Mouse (Mus musculus) adrenal gland, postnatal 14 days (tissue): ENCODE measurements around the gene Zfp217. TPM values are rescaled to one million over a fixed set of nuclear protein-coding genes. Genes with fewer than 3 reads are reported as not detected.
"Not testable (repeated sequence)": the region's sequence is repeated elsewhere in the genome, so short reads cannot be mapped to it uniquely, and the experiment has no call there.

ENCODE experiments used
- DNase-seq: peaks from one replicate; pipeline ENCODE4 v3.0.0; 2021; ENCODE audit warnings: mixed read lengths
- long read RNA-seq, 2 experiments: library from polyadenylated mRNA; stranded (forward); transcript quantifications; one replicate each; pipeline ENCODE4 v2.0.0; 2021
- total RNA-seq: library from RNA; stranded (reverse); gene quantifications from 2 replicates; pipeline ENCODE4 v1.2.3, GENCODE M21; 2021

The Zfp217 gene
- total RNA-seq: 28.6 and 32.6 TPM in 2 replicates
- long read RNA-seq, experiment 1, partial matches to known transcripts: 1 of 1 reads
- long read RNA-seq, experiment 1, other reads (novel, unspliced or antisense): 0 of 1 reads
- long read RNA-seq, experiment 2, full-length matches to known transcripts: 1 of 9 reads
- long read RNA-seq, experiment 2, partial matches to known transcripts: 1 of 9 reads
- long read RNA-seq, experiment 2, other reads (novel, unspliced or antisense): 7 of 9 reads

DNA sequence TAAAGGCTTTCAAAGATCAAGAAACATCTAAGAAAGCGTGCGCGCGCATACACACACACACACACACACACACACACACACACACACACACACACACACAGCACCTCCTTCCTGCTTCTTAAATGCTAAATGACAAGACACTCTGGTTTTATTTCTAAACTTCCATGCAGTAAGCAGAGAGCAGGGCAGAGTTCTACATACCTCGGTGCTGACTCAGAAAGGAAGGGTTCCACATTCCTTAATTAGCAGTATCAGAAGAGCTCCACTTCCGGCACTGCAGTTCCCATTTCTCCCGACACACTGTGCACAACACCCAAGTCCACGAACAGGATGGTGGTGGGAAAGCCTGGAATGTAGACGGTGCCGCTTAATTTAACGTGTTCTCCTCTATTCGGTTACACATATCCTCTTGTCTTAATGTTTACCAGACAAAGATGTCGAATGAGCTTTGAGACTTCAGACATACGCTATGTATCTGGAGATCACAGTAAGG, at the start of gene Zfp217:
Gene Zfp217 (minus strand): TSS at position 443 of the 493 bp plus-strand sequence.
- no peak for DNase-seq

DNA sequence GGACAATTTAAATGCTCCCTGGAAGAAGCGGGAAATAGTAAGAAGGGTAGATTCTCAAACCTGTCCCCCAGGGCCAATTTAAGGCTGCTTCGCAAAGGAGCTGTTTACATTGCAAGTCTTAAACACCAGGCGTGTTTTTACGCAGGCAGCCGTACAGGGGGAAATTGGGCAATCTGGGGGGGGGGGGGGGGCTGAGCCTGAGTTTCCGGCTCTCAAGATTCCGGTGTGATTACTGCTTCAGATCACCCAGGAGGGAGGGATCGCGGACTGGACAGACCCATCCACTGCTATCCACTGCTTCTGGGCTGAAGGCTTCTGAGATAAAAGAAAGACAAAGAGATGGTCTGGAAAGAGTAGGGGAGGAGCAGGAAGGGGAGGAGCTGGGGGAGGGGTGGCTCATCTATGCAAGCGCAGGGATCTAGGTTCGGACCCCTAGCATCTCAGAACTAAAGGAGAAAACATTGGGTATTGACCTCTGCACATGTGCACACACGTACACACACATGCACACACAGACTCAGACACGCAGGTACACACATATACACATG, 47.7 kb upstream of the Zfp217 start:
- no peak for DNase-seq

- DNase-seq: no peak
Observed at GRCm38 (mm10) chr2:170194845-170195244, 46.9 kb upstream of the Zfp217 start.

DNA sequence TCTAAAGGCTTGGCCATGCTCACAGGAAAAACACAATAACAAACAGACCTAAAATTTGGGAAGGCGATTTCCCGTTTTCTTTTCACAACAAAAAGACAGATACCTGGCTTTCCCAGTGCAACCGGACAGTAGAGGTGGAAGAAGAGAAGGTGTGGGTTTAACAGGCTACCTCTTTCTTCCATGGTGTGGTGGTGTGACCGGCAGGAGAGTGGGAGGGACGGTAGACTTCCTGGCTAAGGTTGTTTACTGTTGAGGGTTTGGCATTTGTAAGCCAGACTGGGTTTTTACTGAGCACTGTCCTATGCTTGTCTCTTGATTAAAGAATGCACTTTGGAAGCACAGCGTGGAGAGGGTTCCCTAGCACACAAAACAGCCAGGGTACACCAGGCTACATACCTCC, 45.9 kb upstream of the Zfp217 start:
- DNase-seq: no peak

DNA sequence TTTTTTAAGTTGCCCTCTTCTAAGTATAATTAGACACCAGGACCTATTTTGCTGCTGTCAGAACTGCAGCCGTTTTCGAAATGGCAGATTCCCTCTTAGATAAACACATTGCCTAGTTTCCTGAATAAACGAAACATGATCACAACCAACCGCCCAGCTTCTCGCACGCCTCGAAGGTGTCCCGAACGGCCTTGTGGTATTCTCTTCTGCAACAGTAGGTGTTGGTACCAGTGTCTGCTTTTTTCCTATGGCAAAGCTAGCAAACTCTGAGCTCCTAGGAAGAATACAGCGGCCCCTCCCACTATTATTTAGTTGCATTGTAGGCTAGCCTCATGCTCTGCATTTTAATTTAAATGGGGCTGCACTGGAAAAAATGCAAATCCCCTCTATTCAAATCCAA, 45.3 kb upstream of the Zfp217 start:
- peak; percentile 35 for DNase-seq

DNA sequence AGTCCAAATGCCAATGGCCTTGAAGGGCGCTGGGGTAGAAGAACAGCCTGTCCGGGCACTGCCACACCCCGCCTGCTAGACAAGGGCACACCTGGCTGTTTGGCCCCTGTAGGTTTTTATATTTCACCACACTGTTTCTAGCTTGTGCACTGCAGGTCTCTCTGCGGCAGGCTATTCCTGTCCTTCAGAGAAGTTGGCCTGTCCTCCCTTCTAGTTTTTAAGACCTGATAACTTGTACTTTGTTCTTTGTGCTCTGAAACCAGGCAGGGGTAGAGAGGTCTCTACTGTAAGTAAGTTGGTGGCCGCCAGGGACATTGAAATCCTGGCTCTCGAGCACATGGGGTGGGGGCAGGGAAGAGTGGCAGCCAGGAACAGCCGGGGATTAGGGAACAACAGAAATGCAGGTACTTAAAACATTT, 44.8 kb upstream of the Zfp217 start:
- peak; percentile 83 for DNase-seq

DNA sequence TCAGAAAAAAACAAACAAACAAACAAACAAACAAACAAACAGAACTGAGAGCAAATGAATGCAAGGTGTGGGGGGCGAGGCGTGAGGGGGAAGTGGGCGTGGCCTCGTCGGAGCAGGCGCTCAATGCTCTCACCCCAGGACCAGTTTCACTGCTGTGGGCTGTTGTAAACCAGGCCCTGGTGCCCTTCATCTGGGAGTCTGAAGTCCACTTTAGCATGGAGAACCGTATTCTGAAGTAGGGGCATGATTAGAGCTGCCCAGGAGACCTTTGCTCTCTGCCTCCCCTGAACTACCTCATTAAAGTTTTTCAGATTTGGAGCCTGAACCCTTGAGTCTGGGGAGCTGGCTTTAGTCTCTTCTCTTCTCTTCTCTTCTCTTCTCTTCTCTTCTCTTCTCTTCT, 40.8 kb upstream of the Zfp217 start:
- DNase-seq: no peak

DNA sequence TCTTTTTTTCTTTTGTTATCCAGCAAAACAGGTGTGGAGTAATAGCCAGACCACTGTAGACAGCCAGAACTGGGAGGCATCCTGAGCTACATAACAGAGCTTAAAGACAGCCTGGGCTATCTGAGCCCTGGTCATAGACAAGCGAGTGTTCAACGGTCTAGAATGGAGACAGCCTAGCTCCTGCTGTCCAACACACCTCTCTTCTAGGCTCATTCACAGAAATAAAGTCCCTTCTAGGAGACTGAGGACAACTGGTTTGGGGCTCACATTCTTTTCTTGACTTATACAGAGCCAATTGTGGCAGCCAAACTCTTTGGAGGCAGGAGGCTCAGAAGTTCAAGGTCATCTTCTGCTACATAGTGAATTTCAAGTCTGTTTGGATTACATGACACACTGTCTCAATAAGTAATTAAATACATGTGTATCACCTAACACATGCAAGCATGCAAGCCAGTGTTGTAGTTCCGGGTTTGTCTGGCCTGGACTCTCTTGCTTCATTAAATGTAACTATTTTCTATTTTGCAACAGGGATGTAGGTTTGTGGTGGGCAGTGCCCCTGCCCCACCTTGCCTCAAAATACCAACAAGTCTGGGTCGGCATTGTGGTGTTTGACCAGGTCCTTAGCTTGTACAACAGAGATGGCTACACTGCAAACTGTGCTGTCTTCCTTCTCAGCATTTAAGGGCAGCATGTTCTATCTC, 37.4 kb upstream of the Zfp217 start:
- DNase-seq: no peak

DNA sequence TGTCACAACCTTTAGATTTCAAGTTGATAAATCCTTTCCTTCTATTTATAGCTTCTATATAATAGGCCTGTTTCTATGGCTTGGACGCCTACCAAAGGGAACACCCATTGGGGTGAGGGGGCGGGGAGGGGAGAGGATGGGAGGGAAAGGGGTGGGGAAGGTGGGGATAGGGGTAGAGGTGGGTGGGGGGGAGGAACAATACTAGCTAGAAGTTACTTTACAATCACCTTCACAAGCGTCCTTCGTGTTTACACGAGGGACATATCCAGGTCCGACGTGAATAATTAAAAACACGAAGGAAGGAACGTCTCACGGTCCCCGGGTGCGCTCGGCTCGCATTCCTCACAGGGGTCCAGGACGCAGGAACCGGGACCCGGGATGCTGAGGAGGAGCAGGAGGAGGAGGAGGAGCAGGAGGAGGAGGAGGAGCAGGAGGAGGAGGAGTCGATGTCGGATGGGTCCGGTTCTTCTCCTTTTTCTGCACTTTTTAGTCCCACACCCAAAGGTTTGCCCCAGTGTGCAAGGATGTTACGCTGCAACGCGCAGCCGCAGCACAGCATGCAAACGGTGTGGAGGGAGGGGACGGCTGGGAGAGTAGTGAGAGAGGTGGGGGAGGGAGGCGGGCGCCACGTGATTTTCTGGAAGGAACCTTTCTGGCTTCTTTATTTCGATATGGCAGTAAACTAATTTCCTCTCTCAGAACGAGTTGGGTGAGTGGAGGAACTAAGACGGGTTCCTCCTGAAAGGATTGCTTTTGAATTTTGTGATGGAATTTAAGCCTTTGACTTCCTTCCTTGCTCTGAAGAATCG, 36.5 kb upstream of the Zfp217 start:
- DNase-seq: peak; percentile 86

GRCm38 (mm10) chr2:170183851-170184174, 35.9 kb upstream of the Zfp217 start:
- DNase-seq: peak; percentile 57

- no peak for DNase-seq
Observed at GRCm38 (mm10) chr2:170181862-170182261, 34.0 kb upstream of the Zfp217 start.

GRCm38 (mm10) chr2:170180769-170181168, 32.9 kb upstream of the Zfp217 start:
- DNase-seq: not testable (repeated sequence)

GRCm38 (mm10) chr2:170179317-170179716, 31.4 kb upstream of the Zfp217 start:
- no peak for DNase-seq

GRCm38 (mm10) chr2:170177323-170177722, 29.4 kb upstream of the Zfp217 start:
- peak; percentile 51 for DNase-seq

DNA sequence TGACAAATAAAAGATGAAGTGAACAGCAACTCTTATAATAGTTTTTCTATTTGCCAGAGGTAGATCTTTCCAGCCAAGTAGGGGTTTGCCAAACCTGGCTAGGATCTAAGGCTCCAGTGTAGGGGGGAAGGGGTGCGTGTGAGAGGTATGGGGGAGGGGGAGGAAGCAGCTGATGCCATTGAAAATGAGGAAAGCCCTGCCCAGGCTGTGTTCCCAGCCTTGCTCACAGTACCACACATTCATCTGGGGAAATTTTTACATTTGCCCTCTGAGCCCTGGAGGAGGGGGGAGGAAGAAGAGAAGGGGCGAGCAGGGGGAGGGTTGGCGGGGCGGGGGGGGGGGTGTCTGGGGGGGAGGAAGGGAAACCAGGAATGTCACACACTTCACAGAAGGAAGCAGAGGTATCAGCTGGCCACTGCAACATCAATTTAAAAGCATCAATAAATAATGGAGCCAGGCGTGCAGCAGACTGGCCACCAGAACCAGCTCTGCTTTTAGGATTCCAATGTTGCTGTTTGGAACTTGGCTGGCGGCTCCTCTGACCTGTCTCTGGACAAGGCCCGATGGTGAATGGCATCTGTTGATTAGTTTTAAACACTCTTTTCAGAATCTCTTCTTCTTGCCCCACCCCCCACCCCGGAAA, 28.5 kb upstream of the Zfp217 start:
- DNase-seq: peak; percentile 29

GRCm38 (mm10) chr2:170175661-170176150, 27.8 kb upstream of the Zfp217 start:
- no peak for DNase-seq

DNA sequence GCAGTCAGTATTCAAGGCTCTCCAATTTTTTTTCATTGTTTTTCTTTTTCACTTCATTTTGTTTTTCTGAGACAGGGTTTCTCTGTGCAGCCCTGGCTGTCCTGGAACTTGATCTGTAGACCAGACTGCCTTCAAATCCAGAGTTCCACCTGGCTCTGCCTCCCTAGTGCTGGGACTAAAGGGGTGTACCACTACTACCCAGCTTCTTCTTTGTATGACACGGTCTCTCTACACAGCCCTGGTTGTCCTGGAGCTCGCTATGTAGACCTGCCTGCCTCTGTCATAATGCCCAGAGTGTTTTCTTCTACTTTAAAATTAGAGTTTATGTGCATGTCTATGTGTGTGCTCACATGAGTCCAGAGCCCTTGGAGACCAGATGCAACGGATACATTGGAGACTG, 27.3 kb upstream of the Zfp217 start:
- DNase-seq: no peak

DNA sequence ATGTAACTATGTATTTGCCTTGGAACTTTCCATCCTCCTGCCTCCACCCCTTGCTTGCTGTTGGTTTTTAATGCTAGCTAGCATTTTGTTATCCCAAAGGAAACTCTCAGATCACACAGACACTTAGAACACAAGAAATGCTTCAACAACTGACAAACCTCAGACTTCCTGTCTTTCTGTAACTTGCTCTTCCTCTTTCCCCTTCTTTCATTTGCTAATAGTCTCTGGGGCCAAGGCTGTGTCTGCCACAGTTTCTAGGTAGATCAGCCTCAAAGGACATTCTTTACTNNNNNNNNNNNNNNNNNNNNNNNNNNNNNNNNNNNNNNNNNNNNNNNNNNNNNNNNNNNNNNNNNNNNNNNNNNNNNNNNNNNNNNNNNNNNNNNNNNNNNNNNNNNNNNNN, 21.2 kb upstream of the Zfp217 start:
- DNase-seq: no peak

DNA sequence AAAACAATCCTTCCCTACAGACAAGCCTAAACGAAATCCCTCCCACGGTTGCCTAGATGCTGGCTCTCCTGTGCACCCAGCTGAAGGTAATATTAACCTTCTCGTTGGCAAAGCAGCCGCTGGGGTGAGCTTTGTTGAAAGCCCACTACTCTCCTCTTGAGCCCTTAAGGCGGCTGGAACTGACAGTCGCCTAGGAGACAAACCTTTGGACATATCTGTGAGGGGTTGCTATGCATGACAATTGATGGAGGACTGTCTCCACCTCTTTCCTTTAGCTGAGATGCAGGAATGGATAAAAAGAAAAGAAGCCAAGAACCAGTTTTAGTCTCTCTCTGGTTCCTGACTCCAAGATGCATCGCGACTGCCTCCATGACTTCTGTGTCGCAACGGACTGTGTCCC, 17.7 kb upstream of the Zfp217 start:
- DNase-seq: no peak

DNA sequence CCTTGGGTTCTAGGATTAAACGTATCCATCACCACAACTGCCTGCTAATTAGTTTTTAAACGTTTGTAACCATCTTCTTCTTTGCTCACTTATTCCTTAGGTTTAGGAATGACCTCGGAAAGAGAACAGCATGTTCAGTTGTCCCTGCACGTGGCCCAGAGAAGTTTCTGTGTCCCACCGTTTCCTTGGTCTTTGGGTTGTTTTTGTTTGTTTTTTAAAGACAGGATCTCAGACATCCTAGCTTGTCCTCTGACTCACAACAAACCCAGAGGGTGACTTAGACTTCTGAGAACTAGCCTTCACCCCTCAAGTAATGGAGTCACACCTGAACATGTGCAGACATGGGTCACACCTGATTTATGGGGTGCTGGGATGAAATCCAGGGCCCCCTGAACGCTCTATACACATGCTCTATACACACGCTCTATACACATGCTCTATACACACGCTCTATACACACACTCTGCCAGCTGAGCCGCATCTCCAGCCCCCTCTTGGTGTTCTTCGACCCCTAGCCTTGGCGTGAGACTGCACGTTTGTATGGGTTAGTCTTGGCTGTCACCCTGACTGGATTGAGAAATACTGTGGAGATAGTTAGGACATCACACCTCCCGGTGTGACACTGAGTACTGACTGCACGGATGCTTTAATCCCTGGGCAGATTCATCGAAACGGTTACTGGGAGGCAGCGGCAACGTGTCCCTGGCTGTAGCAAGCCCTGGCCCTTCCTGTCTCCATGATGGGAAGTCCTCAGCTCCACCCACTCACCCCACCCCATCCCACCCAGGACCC, 16.0 kb upstream of the Zfp217 start:
- no peak for DNase-seq
